Mouse (Mus musculus): ENCODE results near the gene Gm11733. TPM values are rescaled to one million over a fixed set of nuclear protein-coding genes. Genes with fewer than 3 reads are reported as not detected.
"Not testable (repeated sequence)": the region's sequence is repeated elsewhere in the genome, so short reads cannot be mapped to it uniquely, and the experiment has no call there.

The Gm11733 gene
- polyA plus RNA-seq (2016; fragmentation: Nextera tagmentation; extraction: Ambion mirVana), result 0.06 TPM in 1 of 2 replicates, not detected in the other

GRCm38 (mm10) chr11:117484198-117484597 is at the start of gene Gm11733:
TSS of gene Gm11733 (plus strand) at chr11:117484368.
- peaks cover 24% of the 10 kb centered on the region; the same call in 1 of the 2 replicates for H3K27me3 ChIP-seq (ENCODE audit: low read depth, poor library complexity, severe bottlenecking)
- peak within 1 kb of the TSS; percentile 83 for H3K27ac ChIP-seq (replicated peaks)
- whole genome bisulfite sequencing, result 33% methylated on average over 12 of the region's 12 CpGs
- H3K36me3 ChIP-seq, result no peaks in the 10 kb centered on the region
- no peak for DNase-seq (ENCODE audit: low spot score)
- H3K9me3 ChIP-seq (replicated peaks), result peaks cover 7% of the 10 kb centered on the region; the same call in 1 of the 2 replicates
- peaks cover 63% of the 10 kb centered on the region for H3K4me1 ChIP-seq
- H3K4me3 ChIP-seq, result peak within 1 kb of the TSS; percentile 39

GRCm38 (mm10) chr11:117436401-117437109 is 47.6 kb upstream of the Gm11733 start:
- 16% methylated on average over 22 of the region's 22 CpGs for WGBS
- peak overlapping the region; percentile 78 for H3K27ac ChIP-seq (replicated peaks)
- H3K9me3 ChIP-seq (replicated peaks), result peaks cover 11% of the 10 kb centered on the region; the same call in 1 of the 2 replicates
- H3K4me3 ChIP-seq, result peak overlapping the region; percentile 41
- peaks cover 64% of the 10 kb centered on the region for H3K27me3 ChIP-seq (ENCODE audit: low read depth, poor library complexity, severe bottlenecking)
- peaks cover 60% of the 10 kb centered on the region for H3K4me1 ChIP-seq
- DNase-seq (ENCODE audit: low spot score), result peak; percentile 85
- H3K36me3 ChIP-seq, result no peaks in the 10 kb centered on the region

DNA sequence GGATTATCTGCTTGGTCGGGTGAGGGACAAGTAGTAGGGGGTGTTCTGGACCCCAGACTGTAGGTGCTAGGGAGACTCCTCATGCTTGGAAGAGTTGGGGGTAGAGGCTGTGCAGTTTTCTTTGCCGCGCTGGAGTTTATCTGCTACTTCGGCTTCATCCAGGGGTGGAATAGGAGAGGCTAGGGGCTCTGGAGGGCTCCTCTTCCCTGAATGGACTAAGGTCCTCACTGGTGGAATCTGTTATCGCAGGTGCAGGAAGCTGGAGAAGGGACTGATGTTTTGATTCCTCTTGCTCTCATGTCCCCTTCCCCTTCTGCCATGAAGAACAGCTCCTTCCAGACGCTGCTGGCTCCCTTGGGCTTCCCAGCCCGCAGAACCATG is 47.1 kb upstream of the Gm11733 start:
- Histone ChIP-seq H3K9me3 (replicated peaks) (peaks cover 11% of the 10 kb centered on the region; the same call in 1 of the 2 replicates), H3K4me3 (peak overlapping the region; percentile 41), H3K4me1 (peaks cover 65% of the 10 kb centered on the region), H3K27ac (replicated peaks) (peak overlapping the region; percentile 78), H3K27me3 (ENCODE audit: low read depth, poor library complexity, severe bottlenecking) (peaks cover 69% of the 10 kb centered on the region), H3K36me3 (no peaks in the 10 kb centered on the region)
- 15% methylated on average over 7 of the region's 7 CpGs for WGBS
- DNase-seq (ENCODE audit: low spot score), result no peak

- Histone ChIP-seq H3K36me3 (no peaks in the 10 kb centered on the region), H3K27me3 (ENCODE audit: low read depth, poor library complexity, severe bottlenecking) (peaks cover 74% of the 10 kb centered on the region), H3K27ac (replicated peaks) (peak overlapping the region; percentile 78), H3K4me3 (no peak overlapping the region), H3K4me1 (peaks cover 74% of the 10 kb centered on the region), H3K9me3 (replicated peaks) (peaks cover 6% of the 10 kb centered on the region; the same call in 1 of the 2 replicates)
- WGBS, result 22% methylated on average over 6 of the region's 6 CpGs
- DNase-seq (ENCODE audit: low spot score), result no peak
Observed at GRCm38 (mm10) chr11:117438363-117438762, 45.8 kb upstream of the Gm11733 start.

DNA sequence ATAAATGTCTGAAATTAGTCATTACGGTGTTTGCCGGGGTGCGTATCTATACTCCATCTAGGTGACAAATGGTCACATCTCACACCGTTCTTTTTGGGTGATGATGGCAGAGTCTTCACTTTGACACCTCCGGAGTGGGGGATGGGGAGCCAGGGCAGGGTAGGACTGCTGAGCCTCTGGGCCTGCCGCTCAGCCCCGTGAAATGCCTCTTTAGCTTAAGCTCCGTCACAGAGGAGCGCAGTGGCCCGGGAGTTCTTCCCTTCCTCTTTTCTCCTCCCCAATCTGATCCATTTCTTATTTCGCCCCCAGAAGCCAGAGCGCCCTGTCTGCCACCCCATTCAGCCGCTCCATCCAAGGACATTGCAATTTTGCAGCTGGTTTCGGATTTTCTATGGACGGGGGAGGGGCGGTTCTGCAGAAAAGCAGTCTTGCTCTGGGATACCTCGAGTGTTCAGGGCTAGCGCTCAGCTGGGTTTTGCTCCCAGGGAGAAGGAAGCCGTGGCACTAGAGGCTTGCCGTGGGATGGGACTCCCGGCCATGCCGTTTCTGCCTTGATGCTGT is 43.2 kb upstream of the Gm11733 start:
- Histone ChIP-seq H3K36me3 (no peaks in the 10 kb centered on the region), H3K27me3 (ENCODE audit: low read depth, poor library complexity, severe bottlenecking) (peaks cover 76% of the 10 kb centered on the region), H3K9me3 (replicated peaks) (no peaks in the 10 kb centered on the region), H3K27ac (replicated peaks) (peak overlapping the region; percentile 53), H3K4me1 (peaks cover 86% of the 10 kb centered on the region), H3K4me3 (peak overlapping the region; percentile 36)
- DNase-seq (ENCODE audit: low spot score), result peak; percentile 56
- 14% methylated on average over 22 of the region's 22 CpGs for WGBS

- H3K36me3 ChIP-seq, result no peaks in the 10 kb centered on the region
- H3K27me3 ChIP-seq (ENCODE audit: low read depth, poor library complexity, severe bottlenecking), result peaks cover 60% of the 10 kb centered on the region
- WGBS, result 75% methylated on average over 2 of the region's 2 CpGs
- H3K4me1 ChIP-seq, result peaks cover 57% of the 10 kb centered on the region
- no peak for DNase-seq (ENCODE audit: low spot score)
- no peak overlapping the region for H3K4me3 ChIP-seq
- H3K9me3 ChIP-seq (replicated peaks), result no peaks in the 10 kb centered on the region
- H3K27ac ChIP-seq (replicated peaks), result no peak overlapping the region
Observed at GRCm38 (mm10) chr11:117444090-117444489, 40.1 kb upstream of the Gm11733 start.

DNA sequence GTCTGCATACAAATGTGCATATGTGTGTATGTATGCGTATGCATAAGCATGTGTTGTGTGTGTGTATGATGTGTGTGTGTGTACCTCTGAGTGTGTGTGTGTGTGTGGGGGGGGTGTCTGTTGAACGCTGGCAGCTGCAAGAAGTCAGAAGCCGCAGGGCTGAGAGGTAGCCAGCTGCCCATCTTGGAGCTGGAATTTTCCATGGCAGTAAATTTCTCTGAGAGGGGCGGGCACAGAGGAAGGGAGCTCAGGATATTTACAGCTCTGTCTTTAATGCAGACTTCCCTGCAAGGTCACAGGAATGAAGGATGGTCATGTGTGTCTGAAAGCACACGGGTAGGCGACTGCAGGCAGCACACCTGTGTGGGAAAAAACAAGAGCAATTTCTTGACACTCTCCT is 38.5 kb upstream of the Gm11733 start:
- no peak for DNase-seq (ENCODE audit: low spot score)
- peaks cover 40% of the 10 kb centered on the region for H3K4me1 ChIP-seq
- no peak overlapping the region for H3K4me3 ChIP-seq
- 78% methylated on average over 6 of the region's 6 CpGs for WGBS
- no peak overlapping the region for H3K27ac ChIP-seq (replicated peaks)
- H3K9me3 ChIP-seq (replicated peaks), result no peaks in the 10 kb centered on the region
- peaks cover 56% of the 10 kb centered on the region for H3K27me3 ChIP-seq (ENCODE audit: low read depth, poor library complexity, severe bottlenecking)
- no peaks in the 10 kb centered on the region for H3K36me3 ChIP-seq

DNA sequence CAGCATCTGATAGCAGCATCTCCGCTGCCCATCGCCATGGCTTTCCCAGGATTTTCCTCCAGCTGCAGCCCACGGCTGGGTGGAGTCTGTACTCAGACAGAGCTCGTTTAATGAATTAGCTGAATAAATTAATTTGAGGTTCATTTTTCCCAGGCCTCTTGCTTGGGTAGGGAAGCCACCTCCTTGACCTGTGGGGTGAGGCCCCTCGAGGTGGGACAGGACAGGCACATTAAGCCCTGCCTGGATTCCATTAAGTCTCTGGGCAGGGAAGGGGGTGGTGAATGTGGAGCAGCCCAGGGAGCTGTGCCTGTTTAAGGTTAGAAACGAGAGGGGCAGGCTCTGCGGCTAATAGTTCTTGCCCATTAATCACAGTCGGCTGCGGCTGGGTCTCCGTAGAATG is 30.1 kb upstream of the Gm11733 start:
- H3K4me3 ChIP-seq, result no peak overlapping the region
- peaks cover 23% of the 10 kb centered on the region for H3K4me1 ChIP-seq
- H3K9me3 ChIP-seq (replicated peaks), result no peaks in the 10 kb centered on the region
- H3K27ac ChIP-seq (replicated peaks), result peak overlapping the region; percentile 30
- H3K27me3 ChIP-seq (ENCODE audit: low read depth, poor library complexity, severe bottlenecking), result peaks cover 51% of the 10 kb centered on the region
- 44% methylated on average over 10 of the region's 10 CpGs for WGBS
- H3K36me3 ChIP-seq, result no peaks in the 10 kb centered on the region
- DNase-seq (ENCODE audit: low spot score), result no peak

GRCm38 (mm10) chr11:117459148-117459547 is 25.0 kb upstream of the Gm11733 start:
- Histone ChIP-seq H3K27me3 (ENCODE audit: low read depth, poor library complexity, severe bottlenecking) (peaks cover 75% of the 10 kb centered on the region), H3K36me3 (no peaks in the 10 kb centered on the region), H3K9me3 (replicated peaks) (no peaks in the 10 kb centered on the region), H3K27ac (replicated peaks) (no peak overlapping the region), H3K4me1 (peaks cover 53% of the 10 kb centered on the region), H3K4me3 (no peak overlapping the region)
- 4% methylated on average over 8 of the region's 8 CpGs for WGBS
- DNase-seq (ENCODE audit: low spot score), result no peak

GRCm38 (mm10) chr11:117462202-117462864 is 21.8 kb upstream of the Gm11733 start:
- H3K9me3 ChIP-seq (replicated peaks), result no peaks in the 10 kb centered on the region
- peaks cover 68% of the 10 kb centered on the region for H3K4me1 ChIP-seq
- DNase-seq (ENCODE audit: low spot score), result peak; percentile 49
- peaks cover 78% of the 10 kb centered on the region for H3K27me3 ChIP-seq (ENCODE audit: low read depth, poor library complexity, severe bottlenecking)
- H3K36me3 ChIP-seq, result no peaks in the 10 kb centered on the region
- H3K4me3 ChIP-seq, result peak overlapping the region; percentile 29
- H3K27ac ChIP-seq (replicated peaks), result peak overlapping the region; percentile 82
- WGBS, result 22% methylated on average over 16 of the region's 16 CpGs

- 80% methylated on average over 4 of the region's 4 CpGs for WGBS
- not testable (repeated sequence) for H3K36me3 ChIP-seq; H3K9me3 ChIP-seq (replicated peaks); DNase-seq (ENCODE audit: low spot score); H3K4me3 ChIP-seq
- Histone ChIP-seq H3K4me1 (peaks cover 70% of the 10 kb centered on the region), H3K27ac (replicated peaks) (peak overlapping the region; percentile 82), H3K27me3 (ENCODE audit: low read depth, poor library complexity, severe bottlenecking) (peaks cover 71% of the 10 kb centered on the region)
Observed at GRCm38 (mm10) chr11:117463416-117463815, 20.8 kb upstream of the Gm11733 start.

GRCm38 (mm10) chr11:117466292-117466691 is 17.9 kb upstream of the Gm11733 start:
- peaks cover 65% of the 10 kb centered on the region for H3K4me1 ChIP-seq
- H3K9me3 ChIP-seq (replicated peaks), result no peaks in the 10 kb centered on the region
- no peak for DNase-seq (ENCODE audit: low spot score)
- no peak overlapping the region for H3K4me3 ChIP-seq
- no peaks in the 10 kb centered on the region for H3K36me3 ChIP-seq
- WGBS, result 35% methylated on average over 5 of the region's 5 CpGs
- H3K27ac ChIP-seq (replicated peaks), result 0 out of 2 replicates have a peak overlapping the region, but pooled peaks have one; percentile 34
- peaks cover 46% of the 10 kb centered on the region for H3K27me3 ChIP-seq (ENCODE audit: low read depth, poor library complexity, severe bottlenecking)

- 84% methylated on average over 7 of the region's 7 CpGs for WGBS
- peaks cover 65% of the 10 kb centered on the region for H3K4me1 ChIP-seq
- peak overlapping the region; percentile 63 for H3K27ac ChIP-seq (replicated peaks)
- H3K9me3 ChIP-seq (replicated peaks), result no peaks in the 10 kb centered on the region
- H3K36me3 ChIP-seq, result no peaks in the 10 kb centered on the region
- H3K4me3 ChIP-seq, result no peak overlapping the region
- no peak for DNase-seq (ENCODE audit: low spot score)
- peaks cover 40% of the 10 kb centered on the region for H3K27me3 ChIP-seq (ENCODE audit: low read depth, poor library complexity, severe bottlenecking)
Observed at GRCm38 (mm10) chr11:117466911-117467310, 17.3 kb upstream of the Gm11733 start.
